Mouse (Mus musculus) layer of hippocampus, adult 9-11 months (tissue): ENCODE data around the gene C130074G19Rik.

Source experiments
- DNase-seq: peaks from one replicate; pipeline ENCODE4 v3.0.0; 2022

C130074G19Rik gene

DNA sequence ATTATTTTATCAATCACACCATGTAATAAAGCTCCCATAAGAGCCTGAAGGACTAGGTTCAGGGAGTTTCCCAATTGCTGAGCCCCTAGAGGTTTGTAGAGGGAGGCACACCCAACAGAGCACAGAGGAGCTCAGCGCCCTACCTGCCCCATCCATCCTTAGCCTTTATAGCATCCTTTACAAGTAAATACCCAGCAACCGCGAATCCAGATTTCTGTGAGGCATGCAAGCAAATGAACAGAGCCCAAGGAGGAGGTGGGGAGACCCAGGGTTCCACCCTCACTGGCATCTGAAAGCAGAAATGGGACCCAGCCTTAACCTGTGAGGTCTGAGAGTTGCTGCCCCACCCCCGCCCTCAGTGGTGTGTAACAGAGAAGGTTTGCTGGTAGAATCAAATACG, 46.7 kb downstream of the C130074G19Rik start:
- DNase-seq, result no peak

DNA sequence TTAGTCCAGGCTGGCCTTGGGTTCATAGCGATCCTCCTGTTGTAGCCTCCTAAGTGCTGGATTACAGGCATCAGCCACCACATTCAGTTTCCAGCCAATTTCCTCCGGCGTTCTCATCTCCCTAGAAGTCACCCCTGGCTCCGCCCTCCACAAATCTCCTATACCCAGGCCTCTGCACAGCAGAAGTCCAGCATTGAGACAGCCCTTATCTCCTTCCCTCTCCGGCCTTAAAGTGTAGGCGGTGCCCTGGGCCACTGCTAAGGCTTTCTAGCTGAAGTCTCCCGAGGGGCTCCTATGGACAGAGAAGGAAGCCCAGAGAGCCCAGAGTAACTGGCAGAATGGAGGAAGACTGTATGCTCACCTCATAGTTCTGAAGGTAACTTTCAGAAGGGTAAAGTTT, 49.5 kb downstream of the C130074G19Rik start:
- no peak for DNase-seq

DNA sequence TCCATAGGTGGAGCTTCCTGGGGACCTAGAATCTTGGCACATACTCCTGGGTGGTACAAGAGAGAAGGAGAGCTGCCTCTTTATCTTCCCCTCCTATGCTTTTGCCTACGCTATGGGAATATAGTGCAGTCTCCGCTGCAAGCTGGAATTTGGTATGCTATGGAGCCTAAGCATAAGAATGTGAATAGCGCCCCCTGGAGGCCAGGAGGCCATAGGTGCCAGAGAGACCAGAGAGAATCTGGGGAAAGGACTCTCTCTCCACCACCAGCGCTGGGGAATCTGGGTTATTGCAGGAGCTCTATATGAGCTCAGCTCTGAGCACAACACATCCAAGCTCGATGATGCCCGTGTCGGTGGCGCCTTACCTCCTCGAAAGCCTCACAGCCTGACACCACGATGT, 50.8 kb downstream of the C130074G19Rik start:
- DNase-seq, result no peak

DNA sequence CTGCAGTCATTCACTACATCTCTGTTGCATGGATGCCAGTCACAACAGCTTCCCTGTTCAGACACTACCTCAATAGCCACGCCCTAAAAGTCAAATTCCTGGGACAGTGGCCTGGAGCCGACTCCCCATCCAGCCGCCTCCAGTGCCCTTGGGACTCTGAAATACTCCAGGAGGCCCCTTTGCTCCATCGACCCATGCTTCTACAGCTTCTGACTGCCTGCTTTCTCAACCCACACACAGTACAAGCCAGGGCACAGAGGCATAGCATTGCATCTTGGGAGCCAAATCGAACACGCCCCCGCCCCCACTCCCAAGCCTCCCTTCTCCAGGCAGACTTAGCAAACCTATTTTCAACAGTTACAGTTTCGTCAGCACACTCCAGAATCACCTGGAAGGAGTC, 53.1 kb downstream of the C130074G19Rik start:
- DNase-seq, result no peak

DNA sequence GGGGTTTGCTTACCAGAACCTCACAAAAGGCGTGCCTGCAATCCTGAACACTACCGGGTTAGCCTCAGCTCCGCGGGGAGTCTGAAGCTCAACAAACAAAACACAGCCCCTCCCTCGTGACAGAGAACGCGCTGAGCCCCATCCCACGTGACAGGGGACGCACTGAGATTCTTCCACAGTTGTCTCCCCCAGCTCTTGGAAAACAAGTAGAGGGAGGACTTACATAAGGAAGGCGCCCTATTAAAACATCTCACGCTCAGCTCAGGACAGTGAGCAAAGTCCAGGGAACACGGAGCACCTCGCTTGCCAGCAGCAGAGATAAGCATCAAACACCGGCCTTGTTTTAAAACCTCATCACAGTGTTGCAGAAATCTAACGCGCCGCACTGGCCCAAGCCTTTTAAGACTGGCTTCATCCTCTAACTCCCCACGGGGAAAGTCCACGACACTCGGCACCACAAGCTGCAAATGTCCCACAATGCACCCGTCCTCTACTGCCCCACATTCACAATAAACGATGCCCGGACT, 55.8 kb downstream of the C130074G19Rik start:
- DNase-seq, result no peak

DNA sequence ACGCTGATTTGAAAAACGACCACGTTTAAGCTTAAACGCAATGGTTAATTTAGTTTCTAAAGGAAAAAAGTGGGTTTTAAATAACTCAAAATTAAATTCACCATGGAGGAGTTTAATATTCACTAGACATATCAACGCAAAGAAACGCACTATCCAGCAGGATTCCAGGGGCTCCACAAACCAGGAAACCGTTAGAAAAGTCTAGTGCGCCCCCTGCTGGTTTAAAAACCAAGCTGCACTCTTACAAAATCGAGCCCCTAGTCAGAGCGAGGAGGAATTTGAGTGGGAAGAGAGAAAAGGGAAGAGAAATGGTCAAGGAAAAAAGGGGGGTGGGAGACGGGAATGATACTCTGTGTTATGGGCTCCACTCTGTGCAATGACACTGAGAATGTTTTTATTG, 57.9 kb downstream of the C130074G19Rik start:
- DNase-seq, result no peak

DNA sequence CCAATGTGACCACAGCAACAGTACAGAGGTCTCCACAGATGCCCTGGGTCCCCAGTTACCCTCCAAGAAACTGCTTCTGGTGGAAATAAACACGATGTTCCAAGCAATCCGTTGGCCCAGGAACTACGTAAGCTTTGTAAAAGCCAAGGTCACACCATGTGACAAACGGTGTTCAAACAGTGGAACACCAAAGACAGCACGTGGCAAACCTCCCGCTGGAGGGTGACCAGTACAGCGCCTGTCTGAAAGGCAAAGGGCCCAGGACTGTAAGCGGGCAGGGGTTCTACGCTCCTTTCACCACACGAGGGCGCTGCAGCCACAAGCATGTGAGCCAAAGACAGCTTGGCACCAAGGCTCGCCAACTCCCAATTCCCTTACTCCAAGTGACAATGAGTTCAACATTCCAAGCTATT, 58.6 kb downstream of the C130074G19Rik start:
- peak; percentile 73 for DNase-seq

DNA sequence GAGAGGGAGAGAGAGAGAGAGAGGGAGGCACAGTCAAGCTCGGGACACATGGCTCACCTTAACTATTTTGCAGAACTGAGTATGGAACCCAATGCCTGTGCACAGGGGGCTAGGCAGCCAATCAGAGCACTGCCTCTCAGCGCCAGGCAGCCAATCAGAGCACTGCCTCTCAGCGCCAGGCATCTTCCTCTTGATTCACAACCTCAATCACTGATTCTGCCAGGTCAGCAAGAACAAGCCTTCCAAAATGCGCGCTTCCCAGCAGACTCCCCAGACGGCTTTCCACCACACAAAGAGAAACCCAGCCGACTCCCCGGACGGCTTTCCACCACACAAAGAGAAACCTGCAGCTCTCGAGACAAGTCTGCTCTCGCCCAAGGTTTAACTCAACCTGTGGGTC, 60.3 kb downstream of the C130074G19Rik start:
- peak; percentile 42 for DNase-seq
